Mouse (Mus musculus) limb, embryonic 10.5 days (tissue): ENCODE measurements around the gene Mpig6b. TPM values are rescaled to one million over a fixed set of nuclear protein-coding genes. Genes with fewer than 3 reads are reported as not detected.
A peak's percentile ranks its signal among the peaks of the same experiment; 100 is the strongest.

Experiments
- DNase-seq: peaks from one replicate; pipeline ENCODE4 v3.0.0-alpha.2; 2017; ENCODE audit warnings: low spot score
- H3K27ac ChIP-seq: fragments of 300-500 bp; sonication (generic); 2 replicates; pipeline ENCODE4 v1.5.1; 2016; ENCODE audit warnings: mild to moderate bottlenecking
- H3K27me3 ChIP-seq: fragments of 300-500 bp; sonication (generic); 2 replicates; pipeline ENCODE4 v1.6.1; 2016; ENCODE audit warnings: low read depth, mild to moderate bottlenecking; ENCODE audit not compliant: poor library complexity, severe bottlenecking
- H3K36me3 ChIP-seq: fragments of 300-500 bp; sonication (generic); 2 replicates; pipeline ENCODE4 v1.6.1; 2016; ENCODE audit warnings: mild to moderate bottlenecking, moderate library complexity
- H3K4me1 ChIP-seq: fragments of 300-500 bp; sonication (generic); 2 replicates; pipeline ENCODE4 v1.6.1; 2016
- H3K4me3 ChIP-seq: fragments of 300-500 bp; sonication (generic); 2 replicates; pipeline ENCODE4 v1.5.1; 2016; ENCODE audit warnings: mild to moderate bottlenecking, moderate library complexity
- H3K9me3 ChIP-seq: fragments of 300-500 bp; sonication (generic); replicated peaks from 2 replicates; pipeline ENCODE4 v1.6.1; 2016; ENCODE audit warnings: mild to moderate bottlenecking
- WGBS: fragments of 180-500 bp; shearing (Covaris S2); methylation state at CpG from one replicate; pipeline ENCODE4 v1.1.7; 2016; 5-methylcytosine and 5-hydroxymethylcytosine counted together
- polyA plus RNA-seq: library from polyadenylated mRNA; unstranded; fragments of >200 nt; fragmentation: Nextera tagmentation; extraction: Ambion mirVana; gene quantifications from 2 replicates; pipeline ENCODE4 v1.2.1, GENCODE M21; 2016

Mpig6b gene
- polyA plus RNA-seq, 1 experiment from 2014 or later: 0.46 TPM

DNA sequence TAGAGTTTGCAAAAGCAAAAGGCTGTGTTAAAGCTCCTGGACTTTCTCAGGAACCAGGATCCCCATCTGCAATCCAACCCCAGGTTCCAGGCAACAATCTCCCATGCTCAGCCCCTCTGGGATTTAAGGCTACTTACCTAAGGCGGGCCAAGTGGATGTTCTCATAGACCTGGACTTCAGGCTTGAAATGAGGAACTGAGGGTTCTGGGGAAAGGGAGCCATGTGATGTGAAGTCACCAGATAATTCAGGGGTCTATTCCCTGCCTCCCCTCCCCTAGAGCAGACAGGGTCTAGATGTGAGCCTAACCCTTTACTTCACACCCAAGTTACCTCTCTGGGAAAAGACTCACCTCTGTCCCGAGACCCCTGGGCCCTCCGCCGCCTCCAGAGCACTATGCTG, 14.7 kb upstream of the Mpig6b start:
- DNase-seq: no peak
- no peak overlapping the region for H3K27ac ChIP-seq
- peaks cover 28% of the 10 kb centered on the region for H3K4me1 ChIP-seq
- no peaks in the 10 kb centered on the region for H3K9me3 ChIP-seq
- peaks cover 29% of the 10 kb centered on the region for H3K27me3 ChIP-seq
- no peaks in the 10 kb centered on the region for H3K36me3 ChIP-seq
- WGBS: 86% methylated on average over 4 of the region's 4 CpGs
- H3K4me3 ChIP-seq: no peak overlapping the region

DNA sequence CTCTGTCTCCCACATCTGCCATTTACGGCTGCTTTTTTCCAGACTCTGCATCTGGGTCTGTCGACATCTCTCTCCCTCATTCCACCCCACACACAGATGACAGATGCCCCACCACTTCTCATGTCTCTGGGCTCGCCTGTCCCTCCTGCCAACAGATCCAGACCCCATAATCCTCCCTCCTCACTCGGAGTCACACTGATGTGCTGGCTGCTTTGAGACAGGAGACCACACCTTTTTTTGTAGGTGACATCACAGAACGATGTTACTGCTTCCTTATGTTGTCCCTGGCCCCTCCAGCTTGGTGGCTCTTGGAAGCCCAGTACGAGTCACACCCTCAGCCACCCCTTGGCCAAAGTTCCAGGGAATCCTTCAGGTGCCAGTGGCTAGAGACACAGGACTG, 14.3 kb upstream of the Mpig6b start:
- peaks cover 29% of the 10 kb centered on the region for H3K27me3 ChIP-seq
- H3K36me3 ChIP-seq: no peaks in the 10 kb centered on the region
- H3K4me3 ChIP-seq: no peak overlapping the region
- H3K27ac ChIP-seq: no peak overlapping the region
- WGBS: 49% methylated on average over 6 of the region's 6 CpGs
- DNase-seq: no peak
- H3K9me3 ChIP-seq: no peaks in the 10 kb centered on the region
- H3K4me1 ChIP-seq: peaks cover 28% of the 10 kb centered on the region

DNA sequence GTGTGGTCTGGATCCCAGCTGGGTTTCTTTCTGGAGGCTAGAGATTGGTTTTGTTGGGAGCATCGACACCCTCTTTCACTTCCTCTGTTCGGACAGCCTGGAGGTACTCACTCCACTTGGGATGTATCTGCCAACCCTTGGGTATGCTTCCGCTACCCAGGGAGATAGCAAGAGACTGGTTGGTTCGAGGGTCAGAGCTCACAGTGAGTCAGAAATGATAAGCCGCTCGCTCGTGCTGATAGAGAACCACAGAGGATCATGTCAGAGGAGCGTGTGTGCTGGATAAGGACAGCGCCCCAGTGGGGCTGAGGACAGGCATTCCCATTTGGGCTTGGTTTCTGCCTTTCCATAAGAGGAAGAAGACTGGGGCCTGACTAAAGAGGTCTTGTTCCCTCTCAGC, 13.8 kb upstream of the Mpig6b start:
- no peak for DNase-seq
- Histone ChIP-seq H3K27me3 (peaks cover 29% of the 10 kb centered on the region), H3K27ac (no peak overlapping the region), H3K9me3 (no peaks in the 10 kb centered on the region), H3K4me1 (peaks cover 28% of the 10 kb centered on the region), H3K4me3 (no peak overlapping the region), H3K36me3 (no peaks in the 10 kb centered on the region)
- WGBS: 76% methylated on average over 9 of the region's 9 CpGs

DNA sequence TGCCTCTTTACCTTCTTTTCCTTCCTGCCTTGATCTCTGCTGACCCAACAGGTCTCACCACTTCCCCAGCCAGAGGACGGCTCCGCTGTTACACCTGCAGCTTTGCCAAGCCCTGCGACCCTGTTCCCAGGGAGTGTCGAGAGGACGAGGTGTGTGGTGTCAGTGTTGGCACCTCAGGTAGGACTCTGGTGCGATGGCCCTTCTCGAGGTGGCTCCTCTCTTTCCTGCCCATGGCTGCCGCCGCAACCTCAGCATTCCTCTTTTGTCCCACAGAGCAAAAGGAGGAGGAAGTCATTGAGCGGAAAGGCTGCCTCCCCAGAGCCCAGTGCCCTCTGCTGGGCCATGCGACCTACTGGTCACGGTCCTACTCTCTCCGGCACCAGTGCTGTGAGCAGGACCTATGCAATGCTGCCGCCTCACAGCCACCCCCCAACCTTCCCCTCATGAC, 11.8 kb upstream of the Mpig6b start, which contains the start of gene Ly6g6d:
Ly6g6d (minus strand) TSS at position 280 of the 448 bp plus-strand sequence.
- Histone ChIP-seq H3K4me3 (peak within 1 kb of the TSS; percentile 37), H3K9me3 (no peaks in the 10 kb centered on the region), H3K36me3 (no peaks in the 10 kb centered on the region), H3K27ac (peak within 1 kb of the TSS; percentile 58), H3K27me3 (peaks cover 29% of the 10 kb centered on the region), H3K4me1 (peaks cover 36% of the 10 kb centered on the region)
- 13% methylated on average over 14 of the region's 14 CpGs for WGBS
- DNase-seq: peak; percentile 53

DNA sequence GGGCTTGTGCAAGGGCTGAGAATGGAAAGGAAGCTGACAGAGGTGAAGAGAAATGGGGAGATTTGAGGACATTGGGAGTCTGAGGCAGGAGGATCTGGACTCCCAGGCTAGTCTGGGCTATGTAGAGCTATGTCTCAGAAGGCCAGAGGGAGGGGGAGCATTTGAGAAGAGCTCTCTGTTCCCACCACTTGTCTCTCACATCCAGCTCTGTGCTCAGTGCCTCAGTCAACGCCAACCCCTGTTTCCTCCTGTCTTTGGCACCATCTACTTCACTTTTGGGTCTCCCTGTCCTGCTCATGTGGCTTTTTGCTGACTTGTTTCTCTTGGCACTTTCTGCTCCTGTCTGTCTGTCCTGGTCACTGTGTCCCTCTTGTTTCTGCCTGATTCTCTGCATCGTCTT, 11.3 kb upstream of the Mpig6b start:
- H3K9me3 ChIP-seq: no peaks in the 10 kb centered on the region
- H3K4me1 ChIP-seq: peaks cover 36% of the 10 kb centered on the region
- peak overlapping the region; percentile 58; the same call in 1 of the 2 replicates for H3K27ac ChIP-seq
- DNase-seq: no peak
- peak overlapping the region; percentile 37 for H3K4me3 ChIP-seq
- no peaks in the 10 kb centered on the region for H3K36me3 ChIP-seq
- WGBS: 46% methylated on average over 2 of the region's 2 CpGs
- H3K27me3 ChIP-seq: peaks cover 29% of the 10 kb centered on the region

DNA sequence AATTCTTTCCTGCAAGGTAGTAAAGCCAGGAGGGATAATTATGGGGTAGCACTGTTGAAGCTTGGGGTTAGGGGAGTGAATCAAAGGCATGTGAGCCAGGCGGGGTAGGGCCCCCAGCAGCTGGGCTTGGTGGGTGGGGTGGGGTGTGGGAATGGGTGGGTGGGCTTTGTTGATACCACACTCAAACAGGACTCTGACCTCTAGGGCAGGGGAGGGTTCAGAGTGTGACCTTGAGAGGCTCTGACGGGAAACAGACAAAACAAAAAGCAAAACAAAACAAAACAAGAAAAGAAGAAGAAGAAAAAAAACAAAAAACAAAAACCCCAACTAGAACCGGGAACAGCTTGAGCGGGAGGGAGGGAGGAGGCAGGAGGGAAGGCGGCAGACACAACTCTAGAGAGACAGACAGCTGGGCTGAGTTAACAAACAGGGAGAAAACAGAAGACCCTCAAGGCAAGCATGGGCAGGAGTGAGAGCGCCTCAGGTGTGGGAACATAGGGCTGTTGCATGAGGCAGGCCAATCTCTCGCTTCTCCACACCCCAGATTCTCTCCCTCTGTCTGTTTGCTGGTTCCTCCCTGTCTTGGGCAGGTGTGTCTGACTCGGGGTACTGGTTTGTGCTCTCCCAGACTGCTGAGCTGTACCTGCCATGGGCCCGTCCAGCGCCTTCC, 10.7 kb upstream of the Mpig6b start, which contains the start of gene Ly6g6e:
Ly6g6e (plus strand) TSS at position 396 of the 670 bp plus-strand sequence.
- Histone ChIP-seq H3K9me3 (no peaks in the 10 kb centered on the region), H3K27me3 (peaks cover 29% of the 10 kb centered on the region), H3K27ac (peak within 1 kb of the TSS; percentile 58), H3K4me1 (peaks cover 36% of the 10 kb centered on the region), H3K36me3 (no peaks in the 10 kb centered on the region), H3K4me3 (peak within 1 kb of the TSS; percentile 37)
- DNase-seq: peak; percentile 41
- 22% methylated on average over 10 of the region's 10 CpGs for WGBS

DNA sequence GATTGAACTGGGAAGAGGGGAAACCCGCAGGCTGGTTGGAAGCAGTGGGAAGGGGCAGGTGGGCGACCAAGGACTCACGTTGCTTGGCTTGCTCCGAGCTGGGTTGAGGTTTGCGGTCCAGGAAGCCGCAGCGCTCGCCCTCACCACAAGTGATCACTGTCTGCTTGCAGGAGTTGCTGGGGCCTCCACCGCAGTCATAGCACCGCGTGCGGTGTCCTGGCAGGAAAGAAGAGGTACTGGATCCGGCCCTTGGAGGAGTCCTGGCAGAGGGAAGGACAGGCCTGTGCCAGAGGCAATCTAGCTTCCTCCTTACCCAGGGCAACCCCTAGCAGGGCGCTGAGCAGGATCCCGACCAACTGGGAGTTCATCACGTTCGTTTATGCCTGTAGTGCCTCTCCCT, 8.1 kb upstream of the Mpig6b start:
- Histone ChIP-seq H3K4me3 (no peak overlapping the region), H3K27ac (peak overlapping the region; percentile 53), H3K4me1 (peaks cover 33% of the 10 kb centered on the region), H3K36me3 (no peaks in the 10 kb centered on the region), H3K27me3 (peaks cover 25% of the 10 kb centered on the region), H3K9me3 (no peaks in the 10 kb centered on the region)
- DNase-seq: no peak
- WGBS: 45% methylated on average over 17 of the region's 17 CpGs

DNA sequence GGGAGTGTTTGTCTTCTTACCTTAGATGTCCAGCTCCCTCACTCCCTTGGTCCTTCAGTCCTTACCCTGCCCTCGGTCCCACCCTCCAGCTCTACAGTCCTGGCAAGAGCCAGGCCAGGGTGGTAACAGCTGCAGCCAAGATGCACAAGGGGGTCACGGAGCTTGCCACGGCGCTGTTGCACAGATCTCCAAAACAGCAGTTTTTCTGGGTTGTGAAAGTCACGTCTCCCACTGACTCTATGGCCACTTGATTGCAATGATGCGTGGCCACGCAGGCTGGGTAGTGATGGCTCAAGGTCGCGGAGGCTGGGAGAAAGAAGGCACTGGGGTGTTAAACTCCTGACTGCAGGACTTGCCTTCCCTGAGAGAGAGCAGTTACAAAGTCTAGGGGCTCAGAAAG, 5.5 kb upstream of the Mpig6b start:
- Histone ChIP-seq H3K36me3 (no peaks in the 10 kb centered on the region), H3K9me3 (no peaks in the 10 kb centered on the region), H3K27me3 (peaks cover 26% of the 10 kb centered on the region), H3K4me3 (no peak overlapping the region), H3K27ac (no peak overlapping the region), H3K4me1 (peaks cover 13% of the 10 kb centered on the region)
- 83% methylated on average over 9 of the region's 9 CpGs for WGBS
- DNase-seq: no peak

DNA sequence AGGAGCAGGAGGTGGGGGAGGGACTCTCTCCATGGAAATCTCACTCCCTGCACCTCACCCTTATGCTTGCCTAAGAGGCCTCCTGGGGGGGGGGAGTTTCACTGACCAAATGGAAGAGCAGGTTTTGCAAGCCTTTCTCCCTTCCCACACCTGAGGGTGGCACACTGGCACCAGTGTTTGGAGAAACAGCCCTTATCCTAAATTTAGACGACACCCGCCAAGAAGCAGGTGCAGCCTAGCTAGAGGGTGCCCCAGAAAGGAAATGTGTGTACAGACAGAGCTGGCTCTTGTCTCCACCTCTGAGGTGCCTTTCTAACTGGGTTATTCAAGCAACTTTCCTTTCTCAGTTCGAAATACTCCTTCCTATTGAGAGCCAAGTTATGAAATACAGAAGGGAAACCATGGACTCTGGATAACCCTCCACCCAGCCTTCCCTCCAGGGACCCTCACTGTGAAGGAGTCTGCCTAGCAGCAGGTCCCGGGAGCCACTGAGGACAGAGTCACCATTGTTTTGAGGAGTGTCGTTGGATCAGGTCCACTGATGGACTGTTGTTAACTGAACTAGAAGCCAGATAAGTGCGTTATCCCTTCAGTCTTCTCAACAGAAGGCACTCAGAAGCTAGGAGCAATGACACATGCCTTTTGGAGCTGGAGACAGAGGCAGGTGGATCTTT, 4.7 kb upstream of the Mpig6b start:
- 69% methylated on average over 6 of the region's 6 CpGs for WGBS

DNA sequence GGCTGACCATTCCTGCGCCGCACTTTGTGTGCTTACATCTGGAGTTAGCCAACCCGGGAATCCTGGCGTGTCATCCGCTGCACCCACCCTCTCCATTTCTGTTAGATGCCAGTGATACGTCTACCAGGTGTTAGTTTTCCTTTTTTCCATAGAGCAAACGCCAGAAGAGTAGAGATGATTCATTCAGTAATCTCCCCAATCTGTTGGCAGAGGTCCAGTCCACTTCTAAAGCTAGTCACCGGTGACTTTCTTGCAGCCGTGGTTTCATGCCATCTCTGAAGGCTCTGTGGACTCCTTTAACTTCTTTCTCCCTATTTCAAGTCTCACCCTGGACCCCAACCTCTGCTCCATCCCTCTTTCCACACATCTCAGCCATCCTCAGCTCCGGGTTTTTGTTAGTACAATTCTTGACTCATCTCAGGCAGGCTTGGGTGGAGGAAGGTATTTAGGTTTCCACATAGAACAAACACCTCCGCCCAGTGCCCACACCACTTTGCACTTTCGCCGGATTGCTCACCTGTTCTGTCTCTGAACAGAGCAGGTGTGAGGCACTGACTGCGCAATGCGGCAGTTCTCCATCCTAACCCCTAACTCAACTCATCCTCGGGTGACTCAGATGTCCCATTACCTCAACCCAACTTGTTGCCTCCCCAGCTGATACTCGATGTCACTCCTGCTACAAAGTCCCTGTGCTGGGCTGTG, 2.4 kb upstream of the Mpig6b start:
- Histone ChIP-seq H3K36me3 (peaks cover 6% of the 10 kb centered on the region; the same call in 1 of the 2 replicates), H3K4me1 (peaks cover 22% of the 10 kb centered on the region), H3K27ac (no peak overlapping the region), H3K9me3 (no peaks in the 10 kb centered on the region), H3K27me3 (peaks cover 56% of the 10 kb centered on the region), H3K4me3 (no peak overlapping the region)
- 85% methylated on average over 17 of the region's 17 CpGs for WGBS
- DNase-seq: no peak

More for the DNA sequence above, 4.7 kb upstream of the Mpig6b start:
- Histone ChIP-seq H3K4me3 (no peak overlapping the region), H3K9me3 (no peaks in the 10 kb centered on the region), H3K4me1 (peaks cover 12% of the 10 kb centered on the region), H3K27me3 (peaks cover 34% of the 10 kb centered on the region), H3K27ac (no peak overlapping the region), H3K36me3 (no peaks in the 10 kb centered on the region)
- no peak for DNase-seq

DNA sequence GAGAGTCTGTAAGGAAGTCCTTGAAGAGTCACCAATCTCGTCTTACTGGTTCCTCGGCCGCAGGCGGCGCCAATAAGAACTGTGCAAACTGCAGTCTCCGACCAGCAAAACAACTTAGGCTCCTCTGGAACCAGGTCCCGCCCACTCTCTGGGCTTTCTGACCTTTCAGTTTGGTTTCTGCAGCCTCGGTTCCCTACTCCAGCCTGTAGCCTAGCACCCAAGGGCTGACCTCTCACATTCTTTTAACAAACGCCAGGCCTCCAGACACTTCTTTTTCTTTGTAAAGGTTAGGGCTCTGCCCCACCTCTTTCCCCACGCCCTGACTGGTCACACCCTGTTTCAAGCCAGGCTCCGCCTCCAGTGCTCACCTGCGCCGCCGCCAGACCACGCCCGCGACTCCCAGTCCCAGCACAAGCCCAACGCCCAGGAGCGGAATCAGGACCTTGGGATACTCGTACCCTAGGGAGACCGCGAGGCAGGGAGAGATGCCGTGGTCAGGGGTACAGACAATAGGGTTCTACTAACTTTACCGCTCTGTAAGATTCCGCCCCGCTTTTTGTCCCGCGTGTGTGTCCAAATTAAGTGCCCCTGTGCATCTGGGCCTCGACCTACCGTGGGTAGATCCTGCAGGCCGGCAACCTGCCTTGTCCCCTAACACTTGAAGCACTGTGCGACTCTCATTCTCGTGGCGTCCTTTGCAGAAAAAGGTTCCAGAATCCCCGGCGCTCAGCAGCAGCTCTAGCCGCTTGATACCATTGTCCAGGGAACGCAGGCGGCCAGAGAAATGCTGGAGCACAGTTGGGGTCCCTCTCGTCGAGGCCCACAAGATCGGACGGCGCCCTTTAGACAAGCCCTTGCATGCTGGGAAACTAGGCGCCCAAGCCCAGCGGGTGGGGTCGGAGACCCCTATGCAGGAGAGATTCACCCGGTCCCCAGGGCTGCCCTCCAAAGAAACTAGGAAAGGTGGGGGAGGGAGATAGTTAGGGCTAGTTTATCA, 735 bp downstream of the Mpig6b start, which contains the start of gene Ly6g6c:
Ly6g6c (plus strand) TSS at position 438 of the 997 bp plus-strand sequence.
- WGBS: under 1% methylated on average over 48 of the region's 48 CpGs
- Histone ChIP-seq H3K4me3 (peak within 1 kb of the TSS; percentile 50), H3K27ac (peak within 1 kb of the TSS; percentile 71), H3K4me1 (peaks cover 37% of the 10 kb centered on the region), H3K27me3 (peaks cover 67% of the 10 kb centered on the region), H3K36me3 (peaks cover 36% of the 10 kb centered on the region), H3K9me3 (no peaks in the 10 kb centered on the region)
- DNase-seq: peak; percentile 73

DNA sequence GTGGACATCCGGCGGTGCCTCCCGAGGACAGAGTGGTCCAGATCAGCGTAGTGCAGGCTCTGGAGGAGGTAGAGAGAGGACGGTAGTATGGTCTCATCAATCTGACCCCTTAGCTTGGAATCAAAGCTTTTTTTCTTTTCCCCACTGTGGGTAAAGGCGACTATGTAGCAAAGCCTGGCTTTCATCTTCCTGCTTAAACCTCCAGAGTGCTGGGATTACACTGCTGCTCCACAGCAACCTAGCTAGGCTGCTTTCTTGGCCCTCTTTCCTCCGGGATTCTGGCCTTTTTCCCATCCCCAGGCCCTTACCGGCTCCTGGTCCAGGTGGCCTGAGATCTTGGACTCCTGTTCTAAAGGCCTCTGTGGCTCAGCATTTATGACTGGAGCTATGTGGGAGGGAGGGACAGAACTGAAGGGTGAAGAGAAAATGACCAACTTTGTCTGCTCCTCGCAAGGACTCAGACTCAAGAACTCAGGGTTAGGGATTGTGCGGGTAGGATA, 1.6 kb downstream of the Mpig6b start:
- Histone ChIP-seq H3K27me3 (peaks cover 67% of the 10 kb centered on the region), H3K4me1 (peaks cover 44% of the 10 kb centered on the region), H3K4me3 (peak overlapping the region; percentile 50), H3K27ac (peak overlapping the region; percentile 21; the same call in 1 of the 2 replicates), H3K36me3 (peaks cover 39% of the 10 kb centered on the region), H3K9me3 (no peaks in the 10 kb centered on the region)
- no peak for DNase-seq
- WGBS: 29% methylated on average over 10 of the region's 10 CpGs
